Mouse (Mus musculus) stomach, postnatal 0 days (tissue): ENCODE measurements around the gene Ebpl. TPM values are rescaled to one million over a fixed set of nuclear protein-coding genes. Genes with fewer than 3 reads are reported as not detected.

ENCODE experiments used
- ATAC-seq: fragments of 200-750 bp; cut with Nextera tagmentation; 2 replicates; pipeline ENCODE4 v1.8.0; 2017; ENCODE audit not compliant: low FRiP score, low TSS enrichment
- DNase-seq: peaks from one replicate; pipeline ENCODE4 v3.0.0-alpha.2; 2016; ENCODE audit warnings: low spot score
- H3K27ac ChIP-seq: fragments of 300-500 bp; sonication (generic); replicated peaks from 2 replicates; pipeline ENCODE4 v1.5.1; 2014; ENCODE audit warnings: mild to moderate bottlenecking, control low read depth
- H3K27me3 ChIP-seq: fragments of 300-500 bp; sonication (generic); 2 replicates; pipeline ENCODE4 v1.6.1; 2014; ENCODE audit warnings: low read length; ENCODE audit not compliant: control insufficient read depth, insufficient read depth
- H3K36me3 ChIP-seq: fragments of 300-500 bp; sonication (generic); 2 replicates; pipeline ENCODE4 v1.6.1; 2014; ENCODE audit warnings: low read length, mixed read lengths; ENCODE audit not compliant: control insufficient read depth, insufficient read depth
- H3K4me1 ChIP-seq: fragments of 300-500 bp; sonication (generic); replicated peaks from 2 replicates; pipeline ENCODE4 v1.6.1; 2014; ENCODE audit warnings: antibody characterized with exemption; ENCODE audit not compliant: control insufficient read depth, insufficient read depth
- H3K4me2 ChIP-seq: fragments of 300-500 bp; sonication (generic); replicated peaks from 2 replicates; pipeline ENCODE4 v1.6.1; 2014; ENCODE audit warnings: low read depth, mild to moderate bottlenecking, control low read depth, moderate library complexity
- H3K4me3 ChIP-seq: fragments of 300-500 bp; sonication (generic); 2 replicates; pipeline ENCODE4 v1.5.1; 2014; ENCODE audit warnings: low read depth, low read length, control low read depth
- H3K9ac ChIP-seq: fragments of 300-500 bp; sonication (generic); 2 replicates; pipeline ENCODE4 v1.6.1; 2014; ENCODE audit warnings: mild to moderate bottlenecking, low read length, control low read depth, mixed read lengths
- H3K9me3 ChIP-seq: fragments of 300-500 bp; sonication (generic); 2 replicates; pipeline ENCODE4 v1.6.1; 2016; ENCODE audit warnings: low read length; ENCODE audit not compliant: control insufficient read depth
- CTCF ChIP-seq: IDR thresholded peaks from 2 replicates; pipeline ENCODE4 v1.5.1; 2016; ENCODE audit warnings: antibody characterized with exemption, low read depth, mild to moderate bottlenecking, moderate library complexity
- EP300 ChIP-seq: optimal IDR thresholded peaks from 2 replicates; pipeline ENCODE3; 2016; ENCODE audit warnings: antibody characterized with exemption
- WGBS: fragments of 180-500 bp; shearing (Covaris S2); extraction: QIAGEN DNeasy Blood & Tissue Kit; methylation state at CpG from one replicate; pipeline ENCODE4 v1.1.7; 2014; 5-methylcytosine and 5-hydroxymethylcytosine counted together
- polyA plus RNA-seq: library from polyadenylated mRNA; unstranded; fragments of >200 nt; fragmentation: Nextera tagmentation; extraction: Ambion mirVana; gene quantifications from 2 replicates; pipeline ENCODE4 v1.2.1, GENCODE M21; 2015

The Ebpl gene
- polyA plus RNA-seq, 1 experiment from 2014 or later = 18.3 TPM

- TF ChIP-seq EP300 (peak; percentile 51), CTCF (no peak)
- no peaks in the 10 kb centered on the region for H3K9me3 ChIP-seq
- no peaks in the 10 kb centered on the region for H3K36me3 ChIP-seq
- H3K4me1 ChIP-seq = no peaks in the 10 kb centered on the region
- 48% methylated on average over 10 of the region's 10 CpGs for WGBS
- no peaks in the 10 kb centered on the region for H3K27me3 ChIP-seq
- ATAC-seq (peak; percentile 79), DNase-seq (no peak)
- H3K9ac ChIP-seq = no peak overlapping the region
- H3K4me3 ChIP-seq = no peak overlapping the region
- H3K27ac ChIP-seq = peak overlapping the region; percentile 75
- H3K4me2 ChIP-seq = no peak overlapping the region
Observed at GRCm38 (mm10) chr14:61354251-61355235, 5.7 kb downstream of the Ebpl start.

GRCm38 (mm10) chr14:61350808-61351207 lies 9.4 kb downstream of the Ebpl start:
- DNase-seq (no peak), ATAC-seq (no peak)
- no peaks in the 10 kb centered on the region for H3K36me3 ChIP-seq
- no peak overlapping the region for H3K9ac ChIP-seq
- no peaks in the 10 kb centered on the region for H3K9me3 ChIP-seq
- H3K27me3 ChIP-seq = no peaks in the 10 kb centered on the region
- H3K4me1 ChIP-seq = no peaks in the 10 kb centered on the region
- no peak overlapping the region for H3K4me3 ChIP-seq
- 62% methylated on average over 6 of the region's 6 CpGs for WGBS
- TF ChIP-seq CTCF (no peak), EP300 (no peak)
- no peak overlapping the region for H3K27ac ChIP-seq
- no peak overlapping the region for H3K4me2 ChIP-seq

GRCm38 (mm10) chr14:61349876-61350275 lies 10.4 kb downstream of the Ebpl start:
- no peak for ATAC-seq
- H3K36me3 ChIP-seq = no peaks in the 10 kb centered on the region
- H3K9ac ChIP-seq = no peak overlapping the region
- TF ChIP-seq EP300 = no peak
- no peak for TF ChIP-seq CTCF
- H3K4me1 ChIP-seq = no peaks in the 10 kb centered on the region
- H3K27ac ChIP-seq = no peak overlapping the region
- no peak overlapping the region for H3K4me3 ChIP-seq
- DNase-seq = no peak
- H3K9me3 ChIP-seq = no peaks in the 10 kb centered on the region
- 81% methylated on average over 4 of the region's 4 CpGs for WGBS
- H3K27me3 ChIP-seq = no peaks in the 10 kb centered on the region
- H3K4me2 ChIP-seq = no peak overlapping the region

GRCm38 (mm10) chr14:61346827-61347698 lies 13.2 kb downstream of the Ebpl start:
- no peaks in the 10 kb centered on the region for H3K9me3 ChIP-seq

GRCm38 (mm10) chr14:61344590-61344989 lies 15.6 kb downstream of the Ebpl start:
- H3K4me3 ChIP-seq = no peak overlapping the region
- H3K4me1 ChIP-seq = no peaks in the 10 kb centered on the region
- ATAC-seq (peak; percentile 92), DNase-seq (peak; percentile 75)
- H3K36me3 ChIP-seq = no peaks in the 10 kb centered on the region
- TF ChIP-seq EP300 (no peak), CTCF (no peak)
- no peak overlapping the region for H3K9ac ChIP-seq
- WGBS = 53% methylated on average over 5 of the region's 5 CpGs
- no peak overlapping the region for H3K4me2 ChIP-seq
- no peaks in the 10 kb centered on the region for H3K27me3 ChIP-seq
- H3K9me3 ChIP-seq = no peaks in the 10 kb centered on the region
- H3K27ac ChIP-seq = no peak overlapping the region

More at GRCm38 (mm10) chr14:61346827-61347698, 13.2 kb downstream of the Ebpl start:
- no peaks in the 10 kb centered on the region for H3K27me3 ChIP-seq
- no peak overlapping the region for H3K4me3 ChIP-seq
- no peak overlapping the region for H3K9ac ChIP-seq
- no peak overlapping the region for H3K4me2 ChIP-seq
- no peaks in the 10 kb centered on the region for H3K36me3 ChIP-seq
- DNase-seq (no peak), ATAC-seq (no peak)
- H3K4me1 ChIP-seq = no peaks in the 10 kb centered on the region
- no peak for TF ChIP-seq EP300
- peak; percentile 70 for TF ChIP-seq CTCF
- WGBS = 72% methylated on average over 10 of the region's 10 CpGs
- no peak overlapping the region for H3K27ac ChIP-seq
